Mouse (Mus musculus): ENCODE measurements at regions not wholly inside any gene's neighbourhood (a gene's known extent, or its start where the extent isn't known, plus 50 kb on each side); places are given as distances from the start of the nearest gene placed in this dataset.

DNA sequence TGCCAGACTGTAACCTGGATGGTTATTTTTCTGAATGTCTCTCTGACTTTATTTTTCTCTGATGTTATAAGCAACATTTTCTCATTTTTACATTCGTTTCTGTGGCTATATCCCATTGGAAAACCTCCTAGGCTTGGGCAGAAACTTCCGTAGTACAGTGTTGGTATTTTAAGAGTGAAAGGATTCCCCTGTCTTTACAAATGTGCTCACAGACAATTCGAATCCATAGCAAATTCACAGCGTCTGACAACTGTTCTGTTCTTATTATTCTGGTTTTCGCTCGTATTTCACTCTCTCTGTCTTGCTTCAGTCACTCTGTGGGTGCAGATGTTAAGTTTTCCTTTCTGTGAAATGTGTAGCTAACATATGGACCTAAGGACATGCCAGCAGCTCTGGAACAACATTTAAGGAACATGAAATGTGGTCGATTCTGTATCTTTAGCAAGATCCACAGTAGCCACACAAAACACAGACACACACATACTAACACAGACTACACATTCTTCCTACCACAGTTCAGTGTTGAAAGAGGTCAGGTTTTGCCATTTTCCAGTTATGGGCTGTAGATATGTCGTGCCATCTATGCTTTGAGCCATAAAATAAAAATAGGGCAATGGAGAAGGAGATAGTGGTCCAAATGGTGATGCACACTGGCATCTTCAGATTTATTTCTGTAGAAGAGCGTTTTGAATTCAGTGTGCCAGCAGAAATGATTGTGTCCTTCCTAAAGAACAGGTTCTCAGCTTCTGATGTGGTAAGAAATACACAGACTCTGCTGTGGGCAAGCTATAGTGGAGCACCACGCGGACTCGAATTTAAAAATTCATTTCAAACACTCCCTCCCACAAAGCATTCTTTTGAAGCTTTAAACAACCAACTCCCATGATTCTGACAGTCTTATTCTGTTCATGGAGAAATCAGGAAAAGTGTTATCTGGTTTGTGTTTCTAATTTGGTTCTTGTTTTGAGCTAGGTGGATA lies 179.2 kb downstream of the Gm11146 start:
- no peak overlapping the region for H3K4me3 ChIP-seq (ENCODE audit: inconsistent target)
- no peak overlapping the region for H3K27ac ChIP-seq
- no peaks in the 10 kb centered on the region for H3K36me3 ChIP-seq (ENCODE audit: inconsistent target)
- 94% methylated on average over 12 of the region's 12 CpGs for WGBS (ENCODE audit: missing documents)
- peaks cover 45% of the 10 kb centered on the region; the same call in 1 of the 2 replicates for H3K79me2 ChIP-seq (ENCODE audit: inconsistent target)

DNA sequence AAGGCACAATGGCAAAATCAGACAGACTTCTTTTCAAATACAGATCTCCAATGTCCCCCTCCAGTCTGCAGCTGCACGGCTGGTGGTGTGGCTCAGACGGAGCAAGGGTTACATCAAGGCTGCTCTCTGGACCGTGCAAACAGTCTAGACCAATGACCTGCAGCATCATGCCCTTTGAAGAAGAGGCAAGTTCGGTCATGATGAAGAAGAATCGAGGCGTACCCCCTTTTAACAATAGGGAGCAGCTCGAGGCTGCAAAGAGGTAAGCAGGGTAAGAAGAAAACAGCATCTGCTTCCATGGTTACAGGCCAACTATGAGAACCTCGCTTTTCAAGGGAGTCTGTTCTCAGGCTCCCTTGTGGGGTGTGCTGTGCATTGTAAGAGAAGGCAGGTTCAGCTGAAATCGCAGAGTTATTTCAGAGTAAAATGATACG lies 180.3 kb downstream of the Gm11146 start:
- Histone ChIP-seq H3K4me3 (ENCODE audit: inconsistent target) (no peak overlapping the region), H3K79me2 (ENCODE audit: inconsistent target) (peaks cover 42% of the 10 kb centered on the region), H3K36me3 (ENCODE audit: inconsistent target) (no peaks in the 10 kb centered on the region), H3K27ac (no peak overlapping the region)
- WGBS (ENCODE audit: missing documents) = 86% methylated on average over 10 of the region's 10 CpGs

GRCm38 (mm10) chr16:77421001-77421400 lies 180.9 kb downstream of the Gm11146 start:
- Histone ChIP-seq H3K36me3 (ENCODE audit: inconsistent target) (no peaks in the 10 kb centered on the region), H3K4me3 (ENCODE audit: inconsistent target) (no peak overlapping the region), H3K27ac (no peak overlapping the region), H3K79me2 (ENCODE audit: inconsistent target) (peaks cover 48% of the 10 kb centered on the region)
- 94% methylated on average over 6 of the region's 6 CpGs for WGBS (ENCODE audit: missing documents)

DNA sequence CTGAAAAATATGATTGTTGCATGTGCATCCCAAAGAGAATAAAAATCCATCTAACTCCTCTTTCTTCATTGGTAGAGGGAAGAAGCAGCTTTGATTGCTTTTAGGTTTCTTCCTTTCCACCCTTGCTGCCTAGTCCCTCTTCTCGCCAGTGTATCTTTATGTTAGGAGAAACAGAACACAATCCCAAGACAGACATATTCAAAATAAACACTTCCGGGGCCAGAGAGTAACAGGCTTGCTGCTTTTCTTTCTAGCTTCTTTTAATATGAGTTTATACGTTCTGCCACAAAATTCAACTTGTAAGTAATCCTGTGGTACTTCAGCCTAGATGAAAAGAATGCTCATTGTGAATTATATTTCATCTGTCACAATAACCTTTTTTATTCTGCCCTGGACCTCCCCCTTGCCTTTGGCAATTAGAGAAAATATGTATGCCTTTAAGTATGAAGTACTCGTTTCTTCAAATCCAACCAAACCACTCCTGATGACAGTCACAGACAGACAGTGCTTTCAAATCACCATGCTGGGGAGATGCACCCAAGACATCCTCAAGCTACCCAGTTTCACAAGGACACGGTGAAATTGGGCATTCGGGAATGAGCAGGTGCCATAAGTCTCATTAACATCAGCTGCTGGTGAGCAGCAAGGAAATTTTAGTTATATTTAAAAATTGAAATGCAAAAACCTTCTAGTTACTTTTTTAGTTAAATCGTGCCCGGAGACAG lies 181.6 kb downstream of the Gm11146 start:
- WGBS (ENCODE audit: missing documents) = 98% methylated on average over 8 of the region's 8 CpGs

GRCm38 (mm10) chr16:77419116-77419735 lies 182.7 kb downstream of the Gm11146 start:
- 95% methylated on average over 4 of the region's 4 CpGs for WGBS (ENCODE audit: missing documents)
- H3K27ac ChIP-seq = no peak overlapping the region
- H3K79me2 ChIP-seq (ENCODE audit: inconsistent target) = peaks cover 59% of the 10 kb centered on the region

More for the DNA sequence above, 181.6 kb downstream of the Gm11146 start:
- H3K27ac ChIP-seq = no peak overlapping the region
- no peaks in the 10 kb centered on the region for H3K36me3 ChIP-seq (ENCODE audit: inconsistent target)
- H3K79me2 ChIP-seq (ENCODE audit: inconsistent target) = peaks cover 48% of the 10 kb centered on the region
- no peak overlapping the region for H3K4me3 ChIP-seq (ENCODE audit: inconsistent target)

GRCm38 (mm10) chr16:77418486-77418885 lies 183.4 kb downstream of the Gm11146 start:
- no peak overlapping the region for H3K4me3 ChIP-seq (ENCODE audit: inconsistent target)
- H3K27ac ChIP-seq = no peak overlapping the region
- H3K36me3 ChIP-seq (ENCODE audit: inconsistent target) = no peaks in the 10 kb centered on the region
- WGBS (ENCODE audit: missing documents) = 100% methylated on average over 1 of the region's 1 CpGs
- peaks cover 66% of the 10 kb centered on the region for H3K79me2 ChIP-seq (ENCODE audit: inconsistent target)

More at GRCm38 (mm10) chr16:77419116-77419735, 182.7 kb downstream of the Gm11146 start:
- Histone ChIP-seq H3K36me3 (ENCODE audit: inconsistent target) (no peaks in the 10 kb centered on the region), H3K4me3 (ENCODE audit: inconsistent target) (no peak overlapping the region)

GRCm38 (mm10) chr16:77417791-77418190 lies 184.1 kb downstream of the Gm11146 start:
- Histone ChIP-seq H3K27ac (no peak overlapping the region), H3K4me3 (ENCODE audit: inconsistent target) (no peak overlapping the region), H3K79me2 (ENCODE audit: inconsistent target) (peaks cover 72% of the 10 kb centered on the region), H3K36me3 (ENCODE audit: inconsistent target) (no peaks in the 10 kb centered on the region)
- 79% methylated on average over 3 of the region's 3 CpGs for WGBS (ENCODE audit: missing documents)

DNA sequence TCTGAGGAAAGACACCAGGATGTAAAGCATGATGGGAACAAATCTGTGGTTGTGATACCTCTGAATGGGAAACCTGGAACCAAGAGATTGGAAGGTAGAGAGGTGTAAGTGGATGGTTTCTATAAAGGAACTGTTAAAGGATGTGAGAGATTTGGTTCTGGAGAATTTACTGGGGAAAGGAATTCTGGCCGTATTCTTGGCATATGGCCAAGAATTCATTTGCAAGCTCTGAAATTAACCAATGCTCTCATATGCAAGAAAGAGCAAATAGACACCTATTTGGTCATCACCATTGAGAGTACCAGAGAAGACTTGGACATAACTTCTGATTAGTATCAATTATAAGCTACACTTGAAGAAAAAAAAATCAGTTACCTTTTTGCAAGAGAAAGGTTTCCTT lies 187.3 kb downstream of the Gm11146 start:
- Histone ChIP-seq H3K36me3 (ENCODE audit: inconsistent target) (no peaks in the 10 kb centered on the region), H3K79me2 (ENCODE audit: inconsistent target) (peaks cover 84% of the 10 kb centered on the region), H3K4me3 (ENCODE audit: inconsistent target) (no peak overlapping the region), H3K27ac (no peak overlapping the region)
- 94% methylated on average over 1 of the region's 1 CpGs for WGBS (ENCODE audit: missing documents)

DNA sequence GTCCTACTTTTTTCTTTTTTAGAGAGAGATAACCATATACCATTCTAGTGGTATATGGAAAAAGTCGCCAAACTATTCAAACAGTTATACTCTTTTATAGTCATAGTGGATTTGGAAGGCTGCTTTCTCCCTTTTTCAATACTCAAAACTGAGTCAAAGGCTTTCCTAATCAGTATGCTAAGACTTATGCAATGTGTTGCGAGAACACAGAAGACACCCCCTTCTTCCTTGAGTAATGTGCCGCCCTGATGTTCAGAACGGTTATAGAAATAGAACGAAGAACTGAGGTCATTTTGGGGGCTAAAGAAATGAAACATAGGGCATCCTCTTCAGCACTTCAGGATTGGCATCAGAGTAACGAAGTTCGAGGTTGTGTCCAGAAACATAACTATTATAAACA lies 192.7 kb downstream of the Gm11146 start:
- Histone ChIP-seq H3K79me2 (ENCODE audit: inconsistent target) (peaks cover 93% of the 10 kb centered on the region), H3K27ac (no peak overlapping the region), H3K36me3 (ENCODE audit: inconsistent target) (no peaks in the 10 kb centered on the region), H3K4me3 (ENCODE audit: inconsistent target) (no peak overlapping the region)
- 81% methylated on average over 7 of the region's 7 CpGs for WGBS (ENCODE audit: missing documents)

DNA sequence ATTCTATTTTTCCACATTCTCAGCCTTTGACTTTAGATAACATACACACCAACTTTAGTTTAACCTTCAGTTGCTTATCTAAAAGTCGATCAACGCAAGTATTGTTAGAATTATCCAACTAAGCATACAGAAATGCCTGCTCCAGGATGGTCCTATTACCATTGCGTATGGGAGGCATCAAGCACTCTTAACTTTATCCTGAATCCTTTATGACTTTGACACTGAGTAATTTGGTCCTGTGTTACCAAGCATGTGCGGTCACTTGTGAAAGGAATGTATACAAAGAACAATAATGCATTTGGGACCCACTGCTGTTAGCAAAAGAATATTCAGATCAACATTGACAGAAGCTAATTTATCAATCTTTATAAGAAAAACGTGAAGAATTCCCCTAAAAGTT lies 194.9 kb downstream of the Gm11146 start:
- Histone ChIP-seq H3K36me3 (ENCODE audit: inconsistent target) (no peaks in the 10 kb centered on the region), H3K79me2 (ENCODE audit: inconsistent target) (peaks cover 100% of the 10 kb centered on the region), H3K27ac (no peak overlapping the region), H3K4me3 (ENCODE audit: inconsistent target) (no peak overlapping the region)
- WGBS (ENCODE audit: missing documents) = 90% methylated on average over 5 of the region's 5 CpGs

- Histone ChIP-seq H3K79me2 (ENCODE audit: inconsistent target) (peaks cover 100% of the 10 kb centered on the region), H3K4me3 (ENCODE audit: inconsistent target) (no peak overlapping the region), H3K36me3 (ENCODE audit: inconsistent target) (no peaks in the 10 kb centered on the region), H3K27ac (no peak overlapping the region)
- 94% methylated on average over 6 of the region's 6 CpGs for WGBS (ENCODE audit: missing documents)
Measured at GRCm38 (mm10) chr16:77405859-77406258, 196.0 kb downstream of the Gm11146 start.

DNA sequence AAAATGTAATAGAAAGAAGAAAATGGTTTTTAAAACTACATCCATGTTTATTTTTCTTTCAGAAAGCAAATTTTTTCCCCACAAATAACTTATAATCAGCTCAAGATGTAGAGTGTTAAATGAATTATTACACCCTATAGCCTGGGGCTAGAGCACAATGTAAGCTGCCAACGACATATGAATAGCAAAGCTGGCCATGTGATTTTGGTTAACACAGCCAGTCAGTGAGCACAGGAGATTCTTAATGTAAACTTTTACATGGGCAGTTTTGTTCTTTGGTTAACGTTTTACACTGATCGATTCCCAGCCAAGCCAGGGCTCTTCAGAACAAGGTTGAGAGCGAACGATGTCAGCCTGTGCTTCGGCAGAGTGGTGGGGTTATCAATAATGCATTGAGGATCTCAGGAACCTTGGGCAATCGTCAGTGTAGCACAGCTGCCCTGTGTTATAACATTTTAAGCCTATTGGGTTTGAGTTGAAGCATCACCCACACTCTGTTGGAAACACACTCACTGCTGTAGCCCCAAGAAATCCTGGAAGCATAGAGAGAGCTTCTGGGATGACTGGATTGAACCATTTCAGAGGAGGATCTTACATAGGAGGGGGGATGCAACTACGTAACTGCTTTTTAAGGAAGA lies 196.6 kb downstream of the Gm11146 start:
- Histone ChIP-seq H3K79me2 (ENCODE audit: inconsistent target) (peaks cover 100% of the 10 kb centered on the region), H3K4me3 (ENCODE audit: inconsistent target) (no peak overlapping the region), H3K36me3 (ENCODE audit: inconsistent target) (no peaks in the 10 kb centered on the region), H3K27ac (no peak overlapping the region)
- 97% methylated on average over 8 of the region's 8 CpGs for WGBS (ENCODE audit: missing documents)

DNA sequence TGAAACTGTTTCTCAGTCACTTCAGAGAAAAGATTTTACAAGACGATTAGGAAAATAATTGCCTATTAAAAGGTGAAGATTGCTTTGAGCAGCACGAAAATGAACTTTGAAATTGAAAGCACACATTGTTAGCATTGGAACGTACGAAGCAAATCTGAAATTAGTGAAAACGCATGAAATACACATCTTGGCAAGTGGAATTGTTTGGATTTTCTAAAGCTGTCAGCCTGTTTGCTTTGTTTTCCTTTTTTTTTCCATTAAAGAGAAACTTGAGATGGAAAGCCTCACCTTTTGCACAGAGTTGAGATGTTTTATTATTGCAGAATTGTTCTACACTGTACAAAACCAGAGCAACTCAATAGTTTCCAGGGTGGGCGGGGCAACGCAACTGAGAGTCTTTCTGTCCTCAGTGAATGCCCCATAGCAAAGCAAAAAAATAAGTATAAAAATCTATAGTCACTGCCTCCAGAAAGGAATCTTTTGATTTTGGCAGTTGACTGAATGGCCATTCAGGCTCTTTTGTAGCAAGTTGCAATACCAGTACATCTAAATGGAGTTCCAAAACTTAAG lies 199.1 kb downstream of the Gm11146 start:
- Histone ChIP-seq H3K79me2 (ENCODE audit: inconsistent target) (peaks cover 100% of the 10 kb centered on the region), H3K4me3 (ENCODE audit: inconsistent target) (no peak overlapping the region), H3K27ac (no peak overlapping the region), H3K36me3 (ENCODE audit: inconsistent target) (no peaks in the 10 kb centered on the region)
- WGBS (ENCODE audit: missing documents) = 89% methylated on average over 7 of the region's 7 CpGs

Measured in macrophage (primary cell).